Mouse (Mus musculus): ENCODE measurements around the gene Secisbp2l. TPM values are rescaled to one million over a fixed set of nuclear protein-coding genes. Genes with fewer than 3 reads are reported as not detected.

Gene Secisbp2l
- polyA plus RNA-seq, 1 experiment from 2014 or later: 45.7 TPM

- no peak overlapping the region for H3K27ac ChIP-seq
- no peaks in the 10 kb centered on the region for H3K36me3 ChIP-seq (ENCODE audit: inconsistent target)
- 95% methylated on average over 12 of the region's 12 CpGs for WGBS (ENCODE audit: missing documents)
- no peak overlapping the region for H3K4me3 ChIP-seq (ENCODE audit: inconsistent target)
- H3K79me2 ChIP-seq (ENCODE audit: inconsistent target): no peaks in the 10 kb centered on the region
Measured at GRCm38 (mm10) chr2:125704907-125705631, 77.6 kb downstream of the Secisbp2l start.

GRCm38 (mm10) chr2:125702851-125703250 lies 79.8 kb downstream of the Secisbp2l start:
- WGBS (ENCODE audit: missing documents): 100% methylated on average over 2 of the region's 2 CpGs
- Histone ChIP-seq H3K27ac (no peak overlapping the region), H3K79me2 (ENCODE audit: inconsistent target) (no peaks in the 10 kb centered on the region), H3K4me3 (ENCODE audit: inconsistent target) (no peak overlapping the region), H3K36me3 (ENCODE audit: inconsistent target) (no peaks in the 10 kb centered on the region)

- no peaks in the 10 kb centered on the region for H3K79me2 ChIP-seq (ENCODE audit: inconsistent target)
- 78% methylated on average over 2 of the region's 2 CpGs for whole genome bisulfite sequencing (ENCODE audit: missing documents)
- no peaks in the 10 kb centered on the region for H3K36me3 ChIP-seq (ENCODE audit: inconsistent target)
- H3K27ac ChIP-seq: no peak overlapping the region
- no peak overlapping the region for H3K4me3 ChIP-seq (ENCODE audit: inconsistent target)
Measured at GRCm38 (mm10) chr2:125701606-125702005, 81.1 kb downstream of the Secisbp2l start.

- Histone ChIP-seq H3K4me3 (ENCODE audit: inconsistent target) (no peak overlapping the region), H3K36me3 (ENCODE audit: inconsistent target) (no peaks in the 10 kb centered on the region), H3K27ac (peak overlapping the region; percentile 27), H3K79me2 (ENCODE audit: inconsistent target) (no peaks in the 10 kb centered on the region)
- WGBS (ENCODE audit: missing documents): 67% methylated on average over 2 of the region's 2 CpGs
Measured at GRCm38 (mm10) chr2:125696219-125696618, 86.5 kb downstream of the Secisbp2l start.

DNA sequence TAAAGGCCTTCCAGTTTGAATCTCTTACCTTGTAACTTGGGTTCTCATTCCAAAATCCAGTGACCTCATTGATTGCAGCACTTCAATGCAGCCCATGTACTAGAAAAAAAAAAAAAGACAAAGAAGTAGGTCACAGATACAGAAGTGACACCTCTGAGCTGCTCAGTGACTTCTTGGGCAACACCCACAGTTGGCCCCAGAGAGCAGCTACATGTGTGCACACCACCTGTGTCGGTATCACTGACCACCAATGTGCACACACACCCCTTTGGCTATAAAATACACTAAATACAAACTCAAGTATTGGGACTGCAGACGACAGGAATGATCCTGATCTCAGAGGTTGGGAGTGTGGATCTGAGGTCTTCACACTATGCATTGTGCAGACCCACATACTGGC lies 87.9 kb downstream of the Secisbp2l start:
- H3K36me3 ChIP-seq (ENCODE audit: inconsistent target): no peaks in the 10 kb centered on the region
- no peak overlapping the region for H3K4me3 ChIP-seq (ENCODE audit: inconsistent target)
- no peaks in the 10 kb centered on the region for H3K79me2 ChIP-seq (ENCODE audit: inconsistent target)
- no peak overlapping the region for H3K27ac ChIP-seq
- 92% methylated on average over 2 of the region's 2 CpGs for WGBS (ENCODE audit: missing documents)

DNA sequence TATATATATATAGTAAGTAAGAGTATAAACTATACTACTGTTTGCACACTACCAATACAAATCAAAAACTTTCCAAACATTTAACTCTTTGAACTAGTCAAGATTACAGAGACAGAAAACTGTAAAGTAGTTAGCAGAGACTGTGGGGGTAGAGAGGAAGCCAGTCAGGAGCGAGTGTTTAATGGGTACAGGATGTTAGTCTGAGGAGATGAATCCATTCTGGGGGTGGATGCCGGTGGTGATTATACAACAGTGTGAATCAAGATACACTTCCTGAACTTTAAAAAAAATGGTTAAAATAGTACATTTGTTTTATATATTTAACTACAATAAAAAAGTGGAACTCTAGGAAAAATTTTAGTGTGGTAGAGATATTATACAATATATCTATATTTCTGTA lies 90.7 kb downstream of the Secisbp2l start:
- WGBS (ENCODE audit: missing documents): 33% methylated on average over 2 of the region's 2 CpGs
- Histone ChIP-seq H3K36me3 (ENCODE audit: inconsistent target) (no peaks in the 10 kb centered on the region), H3K79me2 (ENCODE audit: inconsistent target) (no peaks in the 10 kb centered on the region), H3K4me3 (ENCODE audit: inconsistent target) (no peak overlapping the region), H3K27ac (no peak overlapping the region)

Other genes starting within 250 kb of the Secisbp2l start
- gene Cep152, start 157.8 kb downstream of the Secisbp2l start, polyA plus RNA-seq (2018): 2.2 to 3.1 TPM (median 2.4 TPM) in 3 replicates
- gene Eid1, start 109.8 kb downstream of the Secisbp2l start, polyA plus RNA-seq (2018): 98.4 to 218 TPM (median 159 TPM) in 3 replicates
- 0.69 to 3.0 TPM (median 0.99 TPM) in 3 replicates for gene Shc4, start 58.7 kb downstream of the Secisbp2l start, polyA plus RNA-seq (2018)
- 64.7 to 79.9 TPM (median 70.6 TPM) in 3 replicates for gene Galk2, start 76.2 kb upstream of the Secisbp2l start, polyA plus RNA-seq (2018)
- 77.0 to 107 TPM (median 88.1 TPM) in 3 replicates for gene Cops2, start 76.3 kb upstream of the Secisbp2l start, polyA plus RNA-seq (2018)

All from macrophage (primary cell).